Mouse (Mus musculus) liver, embryonic 13.5 days (tissue): ENCODE results near the gene Lca5l. TPM values are rescaled to one million over a fixed set of nuclear protein-coding genes. Genes with fewer than 3 reads are reported as not detected.

Source experiments
- ATAC-seq: fragments of 200-750 bp; cut with Nextera tagmentation; 2 replicates; pipeline ENCODE4 v1.8.0; 2017; ENCODE audit warnings: low read depth, mild to moderate bottlenecking, moderate number of reproducible peaks, moderate library complexity
- DNase-seq: peaks from one replicate; pipeline ENCODE4 v3.0.0; 2022
- H3K27ac ChIP-seq: fragments of 300-500 bp; sonication (generic); 2 replicates; pipeline ENCODE4 v1.5.1; 2015; ENCODE audit warnings: moderate library complexity, mild to moderate bottlenecking, inconsistent platforms
- H3K27me3 ChIP-seq: fragments of 300-500 bp; sonication (generic); 2 replicates; pipeline ENCODE4 v1.6.1; 2015; ENCODE audit warnings: mild to moderate bottlenecking, inconsistent platforms
- H3K36me3 ChIP-seq: fragments of 300-500 bp; sonication (generic); 2 replicates; pipeline ENCODE4 v1.6.1; 2015; ENCODE audit warnings: mild to moderate bottlenecking, inconsistent platforms
- H3K4me1 ChIP-seq: fragments of 300-500 bp; sonication (generic); replicated peaks from 2 replicates; pipeline ENCODE4 v1.6.1; 2015; ENCODE audit warnings: inconsistent platforms
- H3K4me2 ChIP-seq: fragments of 300-500 bp; sonication (generic); 2 replicates; pipeline ENCODE4 v1.6.1; 2015; ENCODE audit warnings: inconsistent platforms, mild to moderate bottlenecking, moderate library complexity
- H3K4me3 ChIP-seq: fragments of 300-500 bp; sonication (generic); replicated peaks from 2 replicates; pipeline ENCODE4 v1.5.1; 2015; ENCODE audit warnings: mild to moderate bottlenecking, inconsistent platforms
- H3K9ac ChIP-seq: fragments of 300-500 bp; sonication (generic); 2 replicates; pipeline ENCODE4 v1.6.1; 2015; ENCODE audit warnings: mild to moderate bottlenecking, inconsistent platforms
- H3K9me3 ChIP-seq: fragments of 300-500 bp; sonication (generic); replicated peaks from 2 replicates; pipeline ENCODE4 v1.6.1; 2016; ENCODE audit warnings: inconsistent platforms
- WGBS: fragments of 180-500 bp; shearing (Covaris S2); methylation state at CpG from one replicate; pipeline ENCODE4 v1.1.7; 2015; ENCODE audit not compliant: insufficient replicate concordance; 5-methylcytosine and 5-hydroxymethylcytosine counted together
- polyA plus RNA-seq: library from polyadenylated mRNA; unstranded; fragments of >200 nt; fragmentation: Nextera tagmentation; extraction: Ambion mirVana; gene quantifications from 2 replicates; pipeline ENCODE4 v1.2.1, GENCODE M21; 2015

Lca5l gene
- polyA plus RNA-seq, 1 experiment from 2014 or later = 0.13 TPM

DNA sequence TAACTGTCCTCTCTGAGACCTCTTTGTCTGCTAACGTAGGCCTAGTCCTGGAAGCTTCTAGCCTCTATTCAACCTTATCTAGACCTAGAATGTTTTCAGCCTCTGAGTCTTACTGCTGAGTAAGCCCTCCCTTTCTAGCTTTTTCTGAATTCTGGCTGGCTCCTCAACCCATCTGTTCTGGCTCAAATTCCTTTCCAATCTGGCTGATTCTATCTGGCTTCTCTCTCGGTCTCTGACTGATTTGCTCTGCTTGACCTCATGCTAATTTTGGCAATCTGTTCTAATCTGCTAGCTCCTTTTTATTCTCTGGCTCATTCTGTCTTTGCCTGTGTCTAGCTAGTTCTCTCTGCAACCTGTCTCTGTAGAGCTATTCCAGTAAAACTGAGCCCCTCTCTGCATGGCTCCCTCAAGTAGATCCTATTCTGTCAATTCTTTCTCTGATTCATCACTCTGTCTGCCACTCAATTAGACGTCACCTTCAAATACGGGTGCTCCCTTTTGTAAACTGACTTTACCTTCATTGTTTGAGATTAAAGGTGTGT lies 26.3 kb downstream of the Lca5l start:
- WGBS = 66% methylated on average over 4 of the region's 4 CpGs
- H3K36me3 ChIP-seq = no peaks in the 10 kb centered on the region
- no peaks in the 10 kb centered on the region for H3K27me3 ChIP-seq
- H3K9me3 ChIP-seq = no peaks in the 10 kb centered on the region
- DNase-seq = no peak
- ATAC-seq = no peak
- H3K4me1 ChIP-seq = no peaks in the 10 kb centered on the region
- H3K9ac ChIP-seq = no peak overlapping the region
- H3K4me2 ChIP-seq = no peak overlapping the region
- no peak overlapping the region for H3K4me3 ChIP-seq
- no peak overlapping the region for H3K27ac ChIP-seq

DNA sequence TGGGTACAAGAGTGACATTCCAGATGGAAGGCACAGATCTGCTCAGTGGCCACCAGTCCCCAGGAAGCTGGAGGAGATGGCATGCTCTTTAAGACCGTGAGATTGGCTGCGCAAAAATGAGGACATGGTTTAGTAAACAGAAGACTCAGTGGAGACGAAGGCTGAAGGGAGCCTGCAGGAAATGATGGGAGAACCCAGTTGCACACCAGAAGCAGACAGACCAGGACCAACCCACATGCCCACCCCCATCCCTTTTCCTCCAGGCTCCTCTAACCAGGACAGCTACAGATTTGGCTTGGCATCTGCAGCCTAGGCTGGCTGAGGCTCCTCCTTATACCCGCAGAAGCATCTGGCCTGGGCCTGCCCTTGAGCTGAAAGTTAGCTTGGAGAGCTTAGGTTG lies 30.7 kb downstream of the Lca5l start:
- no peak for DNase-seq
- Histone ChIP-seq H3K4me3 (no peak overlapping the region), H3K9me3 (no peaks in the 10 kb centered on the region), H3K27me3 (peaks cover 12% of the 10 kb centered on the region; the same call in 1 of the 2 replicates), H3K9ac (no peak overlapping the region), H3K36me3 (no peaks in the 10 kb centered on the region), H3K4me2 (no peak overlapping the region), H3K4me1 (peaks cover 12% of the 10 kb centered on the region; the same call in 1 of the 2 replicates), H3K27ac (no peak overlapping the region)
- ATAC-seq = no peak
- 82% methylated on average over 4 of the region's 4 CpGs for WGBS

DNA sequence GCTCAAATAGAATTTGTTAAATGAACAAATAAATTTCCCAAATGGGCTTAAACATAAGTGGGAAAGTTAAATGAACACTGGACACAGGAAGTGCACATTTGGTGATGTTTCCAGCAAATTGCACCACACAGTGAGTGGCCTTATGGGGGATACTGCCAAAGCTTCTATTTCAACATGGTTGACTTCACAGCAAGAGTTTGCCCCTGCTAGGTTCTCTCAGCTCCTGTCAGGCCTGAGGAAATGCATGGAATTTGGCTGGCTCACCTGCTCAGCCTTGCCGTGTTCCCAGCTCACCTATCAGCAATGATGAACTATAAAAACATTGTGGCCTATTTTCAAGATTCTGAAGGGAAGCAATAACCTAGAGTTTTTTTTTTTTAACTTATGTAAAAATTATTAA lies 31.1 kb downstream of the Lca5l start:
- H3K27ac ChIP-seq = no peak overlapping the region
- H3K4me3 ChIP-seq = no peak overlapping the region
- H3K4me2 ChIP-seq = no peak overlapping the region
- 70% methylated on average over 1 of the region's 1 CpGs for WGBS
- H3K4me1 ChIP-seq = peaks cover 12% of the 10 kb centered on the region; the same call in 1 of the 2 replicates
- ATAC-seq (no peak), DNase-seq (no peak)
- H3K9me3 ChIP-seq = no peaks in the 10 kb centered on the region
- no peak overlapping the region for H3K9ac ChIP-seq
- H3K36me3 ChIP-seq = no peaks in the 10 kb centered on the region
- H3K27me3 ChIP-seq = peaks cover 12% of the 10 kb centered on the region; the same call in 1 of the 2 replicates

DNA sequence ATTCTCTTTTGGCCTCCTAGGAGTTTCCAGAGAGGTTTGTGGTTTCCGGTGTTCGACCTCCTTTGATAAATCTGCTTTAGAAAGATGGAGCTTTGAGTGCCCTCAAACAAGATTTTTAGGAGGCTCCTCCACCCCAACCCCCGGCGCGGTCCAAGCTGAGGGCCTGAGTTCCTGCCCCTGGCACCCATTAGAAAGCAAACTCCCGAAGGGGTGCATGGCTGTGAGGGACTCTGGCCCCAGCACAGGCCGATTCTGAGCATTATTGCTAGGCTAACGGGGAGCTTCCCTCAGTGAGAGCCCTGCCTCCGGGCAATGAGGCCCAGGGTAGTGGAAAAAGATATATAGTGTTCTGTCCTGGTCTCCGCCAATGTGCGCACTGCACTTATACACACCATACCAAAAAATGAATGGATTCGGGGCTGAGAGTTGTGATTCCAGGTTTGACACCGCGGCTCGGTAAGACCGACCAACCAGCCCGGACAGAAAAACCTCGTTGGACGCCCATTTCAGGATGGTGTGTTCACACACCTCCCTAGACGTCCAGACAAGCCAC lies 32.2 kb downstream of the Lca5l start:
- H3K4me1 ChIP-seq = peaks cover 12% of the 10 kb centered on the region; the same call in 1 of the 2 replicates
- no peaks in the 10 kb centered on the region for H3K9me3 ChIP-seq
- peaks cover 12% of the 10 kb centered on the region; the same call in 1 of the 2 replicates for H3K27me3 ChIP-seq
- H3K27ac ChIP-seq = no peak overlapping the region
- 0 out of 2 replicates have a peak, but pooled peaks cover 5% of the 10 kb centered on the region for H3K36me3 ChIP-seq
- no peak for ATAC-seq
- whole genome bisulfite sequencing = 73% methylated on average over 20 of the region's 20 CpGs
- DNase-seq = no peak
- peak overlapping the region; percentile 94 for H3K4me2 ChIP-seq
- H3K9ac ChIP-seq = peak overlapping the region; percentile 79
- H3K4me3 ChIP-seq = peak overlapping the region; percentile 65; the same call in 1 of the 2 replicates

DNA sequence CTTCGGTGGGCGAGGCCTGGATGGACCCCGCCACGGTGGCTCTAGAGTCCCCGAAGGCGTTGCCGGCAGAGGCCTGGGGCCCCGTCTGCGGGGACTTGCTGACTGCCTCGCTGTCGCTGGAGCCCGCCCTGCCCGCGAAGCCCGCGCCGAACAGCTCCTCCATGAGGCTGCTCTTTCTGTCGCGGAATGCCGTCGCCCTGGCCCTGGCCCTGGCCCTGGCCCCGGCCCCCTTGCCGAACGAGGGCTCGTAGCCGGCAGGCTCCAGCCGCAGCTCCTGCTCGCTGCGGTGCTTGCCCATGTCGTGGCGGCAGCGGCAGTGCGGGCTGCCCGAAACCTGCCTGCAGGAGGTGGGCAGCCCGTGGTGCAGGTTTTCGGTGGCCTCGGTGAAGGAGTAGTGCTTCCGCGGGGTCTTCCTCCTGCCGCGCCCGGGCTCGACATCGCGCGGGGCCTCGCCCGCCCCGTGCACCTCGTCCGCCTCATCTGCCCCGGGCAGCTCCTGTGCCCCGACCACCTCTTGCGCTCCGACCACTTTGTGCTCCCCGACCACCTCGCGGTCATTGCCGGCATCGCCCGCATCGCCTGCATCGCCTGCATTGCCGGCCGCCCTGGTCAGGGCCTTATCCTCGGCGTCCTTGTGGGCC lies 32.9 kb downstream of the Lca5l start:
- Histone ChIP-seq H3K4me3 (peak overlapping the region; percentile 65), H3K9ac (peak overlapping the region; percentile 79), H3K4me1 (peaks cover 12% of the 10 kb centered on the region; the same call in 1 of the 2 replicates), H3K27ac (peak overlapping the region; percentile 29; the same call in 1 of the 2 replicates), H3K4me2 (peak overlapping the region; percentile 94), H3K9me3 (no peaks in the 10 kb centered on the region), H3K36me3 (0 out of 2 replicates have a peak, but pooled peaks cover 5% of the 10 kb centered on the region), H3K27me3 (peaks cover 12% of the 10 kb centered on the region; the same call in 1 of the 2 replicates)
- whole genome bisulfite sequencing = 1% methylated on average over 58 of the region's 67 CpGs
- ATAC-seq (peak; percentile 76), DNase-seq (peak; percentile 33)

DNA sequence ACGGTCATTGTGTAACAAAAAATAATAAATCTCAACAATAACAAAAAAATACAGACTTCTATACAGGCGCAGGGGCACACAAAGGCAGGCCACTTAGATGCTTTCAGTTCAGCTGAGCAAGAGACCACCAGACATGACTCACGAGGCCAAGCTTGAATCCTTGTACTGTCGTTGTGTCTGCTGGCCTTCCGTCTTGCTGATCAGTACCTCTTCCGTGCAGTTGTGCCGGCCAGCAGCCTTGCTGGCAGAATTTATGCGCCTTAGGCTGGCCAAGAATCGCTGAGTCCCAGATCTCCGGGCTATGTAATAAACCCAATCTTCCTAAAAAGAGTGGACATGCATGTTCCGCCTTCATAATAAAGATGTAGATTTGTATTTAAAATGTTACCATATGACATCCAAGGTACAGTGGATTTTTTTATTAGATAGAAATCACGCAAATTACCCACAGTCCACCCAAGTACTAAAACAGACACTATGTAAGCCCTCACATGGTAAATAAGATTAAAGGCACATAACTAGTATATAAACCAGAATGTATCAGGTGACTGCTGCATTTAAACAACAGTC lies 33.5 kb downstream of the Lca5l start:
- Histone ChIP-seq H3K36me3 (peaks cover 9% of the 10 kb centered on the region; the same call in 1 of the 2 replicates), H3K4me2 (peak overlapping the region; percentile 94), H3K4me3 (peak overlapping the region; percentile 65), H3K9ac (peak overlapping the region; percentile 79), H3K4me1 (peaks cover 12% of the 10 kb centered on the region; the same call in 1 of the 2 replicates), H3K9me3 (no peaks in the 10 kb centered on the region), H3K27ac (0 out of 2 replicates have a peak overlapping the region, but pooled peaks have one; percentile 29), H3K27me3 (peaks cover 12% of the 10 kb centered on the region; the same call in 1 of the 2 replicates)
- DNase-seq (no peak), ATAC-seq (no peak)
- WGBS = 63% methylated on average over 12 of the region's 12 CpGs

DNA sequence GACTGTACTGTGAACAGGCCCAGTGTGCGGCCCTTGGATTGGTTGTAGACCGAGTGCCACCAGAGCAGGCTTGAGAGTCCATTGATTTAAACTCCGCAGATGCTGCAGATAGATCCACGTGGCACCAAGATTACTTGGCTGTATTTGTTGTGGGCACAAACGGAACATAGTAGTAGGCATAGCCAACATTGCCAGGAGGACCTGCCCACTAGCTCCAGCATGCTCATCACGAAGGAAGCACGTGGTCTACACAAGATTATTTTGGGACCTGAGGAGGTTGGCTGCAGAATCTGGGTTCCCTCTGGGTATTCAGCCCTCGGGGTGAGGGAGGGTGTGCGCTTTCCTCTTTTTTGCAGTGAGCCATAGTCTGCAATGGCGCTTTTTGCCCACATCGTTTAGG lies 34.9 kb downstream of the Lca5l start:
- H3K36me3 ChIP-seq = peaks cover 18% of the 10 kb centered on the region
- no peak overlapping the region for H3K4me3 ChIP-seq
- no peaks in the 10 kb centered on the region for H3K9me3 ChIP-seq
- 78% methylated on average over 11 of the region's 11 CpGs for WGBS
- H3K4me2 ChIP-seq = no peak overlapping the region
- no peak overlapping the region for H3K9ac ChIP-seq
- no peak for ATAC-seq
- H3K4me1 ChIP-seq = peaks cover 12% of the 10 kb centered on the region; the same call in 1 of the 2 replicates
- H3K27me3 ChIP-seq = peaks cover 12% of the 10 kb centered on the region; the same call in 1 of the 2 replicates
- no peak overlapping the region for H3K27ac ChIP-seq
- DNase-seq = no peak

DNA sequence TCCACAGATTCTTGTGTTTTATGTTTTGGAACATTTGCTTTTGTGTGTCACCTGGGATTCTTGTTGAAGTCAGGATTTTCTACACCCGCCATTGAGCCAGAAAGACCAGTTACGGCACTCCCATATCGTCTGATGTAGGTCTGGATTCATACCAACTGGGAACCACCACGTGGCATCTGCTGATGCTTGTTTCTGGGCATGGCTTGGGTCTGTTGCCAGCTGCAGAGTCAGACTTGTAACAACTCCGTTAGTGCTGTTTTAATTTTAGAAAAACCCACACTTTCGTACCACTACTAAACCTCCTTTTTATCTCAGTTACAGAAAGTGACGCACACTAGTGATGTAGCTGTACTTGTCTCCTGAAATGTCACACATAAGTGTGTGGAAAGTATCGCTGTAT lies 36.1 kb downstream of the Lca5l start:
- ATAC-seq (no peak), DNase-seq (no peak)
- 81% methylated on average over 8 of the region's 8 CpGs for WGBS
- Histone ChIP-seq H3K9ac (no peak overlapping the region), H3K9me3 (no peaks in the 10 kb centered on the region), H3K4me1 (peaks cover 17% of the 10 kb centered on the region; the same call in 1 of the 2 replicates), H3K27me3 (peaks cover 12% of the 10 kb centered on the region; the same call in 1 of the 2 replicates), H3K4me3 (no peak overlapping the region), H3K36me3 (peaks cover 18% of the 10 kb centered on the region), H3K27ac (no peak overlapping the region), H3K4me2 (no peak overlapping the region)

DNA sequence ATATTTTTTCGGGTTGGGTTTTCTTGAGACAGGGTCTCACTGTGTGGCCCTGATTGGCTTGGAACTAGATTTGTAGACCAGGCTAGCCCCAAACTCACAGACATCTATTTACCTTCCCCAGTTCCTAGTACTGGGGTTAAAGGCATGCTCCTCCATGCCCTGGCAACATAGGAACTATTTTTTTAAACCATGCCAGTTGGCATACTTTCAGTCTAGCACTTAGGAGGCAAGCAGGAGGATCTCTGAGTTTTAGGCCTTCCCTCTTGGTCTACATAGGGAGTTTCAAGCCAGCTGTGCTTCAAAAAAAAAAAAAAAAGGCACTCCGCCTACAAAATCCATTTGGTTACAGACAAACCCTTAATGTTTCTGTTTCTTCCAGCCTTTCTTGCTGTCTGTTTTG lies 37.6 kb downstream of the Lca5l start:
- no peak for DNase-seq
- Histone ChIP-seq H3K27me3 (0 out of 2 replicates have a peak, but pooled peaks cover 6% of the 10 kb centered on the region), H3K4me3 (no peak overlapping the region), H3K9ac (no peak overlapping the region), H3K4me2 (no peak overlapping the region), H3K9me3 (no peaks in the 10 kb centered on the region), H3K36me3 (peaks cover 18% of the 10 kb centered on the region), H3K27ac (no peak overlapping the region), H3K4me1 (peaks cover 22% of the 10 kb centered on the region; the same call in 1 of the 2 replicates)
- ATAC-seq = no peak
- 65% methylated on average over 2 of the region's 2 CpGs for WGBS

DNA sequence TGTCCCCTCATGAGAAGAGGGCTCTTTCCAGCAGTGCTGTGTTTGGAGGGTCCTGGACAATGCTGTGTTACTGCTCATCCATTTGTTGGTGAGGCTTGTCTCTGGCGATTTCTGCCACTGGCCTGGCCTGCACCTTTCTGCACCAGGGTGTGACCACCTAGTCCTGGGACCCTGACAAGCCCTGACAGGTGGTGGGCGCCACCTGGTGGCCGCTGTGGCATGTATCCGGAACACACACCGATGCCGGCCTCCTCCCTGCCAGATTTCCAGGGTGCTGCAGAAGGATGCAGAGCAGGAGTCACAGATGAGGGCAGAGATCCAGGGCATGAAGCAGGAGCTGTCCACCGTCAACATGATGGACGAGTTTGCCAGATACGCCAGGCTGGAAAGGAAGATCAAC lies 40.5 kb downstream of the Lca5l start:
- Histone ChIP-seq H3K4me2 (no peak overlapping the region), H3K36me3 (peaks cover 18% of the 10 kb centered on the region), H3K27me3 (no peaks in the 10 kb centered on the region), H3K9ac (no peak overlapping the region), H3K27ac (no peak overlapping the region), H3K4me3 (no peak overlapping the region), H3K9me3 (no peaks in the 10 kb centered on the region), H3K4me1 (peaks cover 34% of the 10 kb centered on the region)
- 26% methylated on average over 9 of the region's 9 CpGs for WGBS
- peak; percentile 48 for DNase-seq
- peak; percentile 37; the same call in 1 of the 2 replicates for ATAC-seq

DNA sequence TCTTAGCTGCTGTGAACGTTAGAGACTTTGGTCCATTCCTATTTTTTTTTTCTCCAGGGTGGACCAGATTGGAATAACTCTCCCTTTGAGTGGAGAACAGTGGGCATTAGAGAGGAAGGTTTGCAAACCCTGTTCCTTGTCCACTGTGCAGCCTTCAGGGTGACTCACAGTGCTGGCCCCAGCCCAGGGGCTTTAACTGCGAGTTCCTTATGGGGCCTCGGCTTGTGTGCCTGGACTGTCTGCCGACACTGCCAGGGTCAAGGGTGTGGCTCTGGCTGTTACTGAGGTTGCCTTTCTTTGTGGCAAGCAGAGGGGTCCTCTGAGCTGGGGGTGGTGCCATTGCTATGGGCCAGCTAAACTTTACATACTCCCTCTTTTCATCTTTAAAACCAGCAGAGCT lies 41.1 kb downstream of the Lca5l start:
- Histone ChIP-seq H3K4me1 (peaks cover 40% of the 10 kb centered on the region), H3K4me2 (no peak overlapping the region), H3K27ac (0 out of 2 replicates have a peak overlapping the region, but pooled peaks have one; percentile 5), H3K4me3 (no peak overlapping the region), H3K36me3 (peaks cover 18% of the 10 kb centered on the region), H3K9ac (no peak overlapping the region), H3K27me3 (no peaks in the 10 kb centered on the region), H3K9me3 (no peaks in the 10 kb centered on the region)
- ATAC-seq (no peak), DNase-seq (no peak)
- WGBS = 56% methylated on average over 4 of the region's 4 CpGs
